Mouse (Mus musculus) right cerebral cortex, postnatal 4 days (tissue): ENCODE results near the gene Ssr3.

Experiments used
- DNase-seq: peaks from one replicate; pipeline ENCODE4 v3.0.0-alpha.2; 2022

The Ssr3 gene

DNA sequence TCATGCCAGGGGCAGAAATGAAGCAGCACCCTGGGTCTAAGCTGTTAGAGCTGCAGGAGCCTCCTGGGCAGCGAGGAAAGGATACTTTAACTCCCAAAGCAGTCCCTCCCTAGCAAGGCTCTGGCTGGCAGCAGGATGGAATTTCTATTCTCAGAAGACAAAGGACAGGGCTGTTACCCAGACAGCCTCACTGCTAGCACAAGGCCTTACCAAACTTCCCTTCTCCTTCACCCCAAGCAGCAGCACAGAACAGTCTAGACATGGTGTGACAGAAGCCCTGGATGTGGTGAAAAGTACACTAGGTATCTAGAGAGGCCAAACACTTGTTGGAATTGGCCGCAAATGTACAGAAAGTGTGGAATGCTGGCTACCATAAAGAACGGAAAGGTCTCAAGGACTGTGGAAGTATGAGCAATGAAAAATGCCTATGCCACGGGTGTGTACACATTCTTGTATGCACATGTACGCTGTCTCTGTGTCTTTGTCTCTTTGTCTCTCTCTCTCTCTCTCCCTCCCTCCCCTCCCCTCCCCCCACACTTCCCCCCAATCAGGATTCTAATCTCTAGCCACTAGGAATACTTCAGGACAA, 18.7 kb downstream of the Ssr3 start:
- no peak for DNase-seq

DNA sequence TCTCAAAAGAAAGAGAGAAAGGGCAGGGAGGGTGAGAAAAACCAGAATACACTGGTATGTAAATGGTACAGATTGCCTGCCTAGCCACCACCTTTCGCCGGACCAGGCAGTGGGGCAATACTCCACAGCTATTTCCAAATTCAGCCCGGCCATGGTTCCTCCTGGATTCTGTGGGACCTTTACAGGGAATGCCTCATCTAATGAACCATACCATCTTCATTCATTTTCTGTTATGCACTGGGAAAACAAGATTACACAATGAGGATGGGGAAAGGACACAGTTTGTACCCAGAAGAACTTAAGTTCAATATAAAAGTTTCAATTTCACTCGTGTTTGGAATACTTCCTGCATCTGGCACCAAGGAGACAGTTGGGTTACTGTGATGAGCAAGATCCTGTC, 19.9 kb downstream of the Ssr3 start:
- DNase-seq: no peak

DNA sequence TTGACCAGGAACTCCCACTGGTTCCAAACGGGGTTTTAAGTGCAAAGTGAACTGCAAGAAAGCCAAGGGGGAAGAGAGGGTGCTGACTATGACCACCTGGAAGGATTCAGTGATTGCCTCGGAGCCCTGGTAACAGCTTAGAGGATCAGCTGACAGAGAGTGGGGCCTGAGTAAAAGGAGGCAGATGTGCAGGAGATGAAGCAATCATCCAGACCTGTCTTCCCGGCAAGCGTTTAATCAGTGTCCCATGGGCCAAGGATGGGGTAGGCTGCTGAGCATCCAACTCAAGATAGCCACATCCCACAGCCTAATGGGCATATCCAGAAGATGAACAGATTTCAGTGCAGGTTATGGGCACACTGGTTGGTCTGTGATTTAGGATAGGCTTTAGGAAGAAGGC, 24.5 kb downstream of the Ssr3 start:
- no peak for DNase-seq

DNA sequence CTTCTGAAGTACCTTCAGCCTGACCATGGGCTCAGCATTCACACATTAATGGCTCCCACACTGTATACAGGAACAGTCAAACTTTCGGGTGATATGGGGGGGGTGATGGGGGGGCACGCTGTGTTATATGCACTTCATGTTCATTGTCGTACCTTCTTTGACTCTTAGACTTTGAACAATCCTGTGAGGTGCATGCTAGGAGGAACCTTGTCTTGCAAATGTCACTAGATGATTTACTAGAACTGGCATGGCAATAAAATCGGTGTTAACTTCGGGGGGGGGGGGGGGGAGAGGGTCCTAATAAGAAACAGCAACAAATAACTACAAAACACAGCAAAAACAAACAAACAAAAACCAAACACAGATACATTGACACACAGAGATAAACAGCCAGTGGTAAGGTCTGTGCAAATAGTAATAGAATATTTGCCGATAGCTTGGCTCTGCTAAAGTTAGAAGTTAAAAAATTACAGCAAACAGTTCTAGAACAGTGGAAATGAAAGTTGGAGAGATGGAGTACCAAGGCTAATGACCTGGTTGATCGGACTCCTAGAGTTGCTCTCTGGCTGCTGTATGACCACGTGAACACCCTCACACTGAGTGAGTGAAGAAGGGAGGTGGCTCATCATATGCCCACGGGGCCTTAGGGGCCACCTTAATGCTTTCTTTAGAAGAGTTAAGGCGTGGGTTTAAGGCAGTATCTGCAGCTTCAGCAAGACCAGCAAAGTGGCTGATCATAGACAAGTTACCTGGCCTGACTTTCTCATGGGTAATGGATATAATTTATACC, 26.3 kb downstream of the Ssr3 start:
- DNase-seq: no peak

DNA sequence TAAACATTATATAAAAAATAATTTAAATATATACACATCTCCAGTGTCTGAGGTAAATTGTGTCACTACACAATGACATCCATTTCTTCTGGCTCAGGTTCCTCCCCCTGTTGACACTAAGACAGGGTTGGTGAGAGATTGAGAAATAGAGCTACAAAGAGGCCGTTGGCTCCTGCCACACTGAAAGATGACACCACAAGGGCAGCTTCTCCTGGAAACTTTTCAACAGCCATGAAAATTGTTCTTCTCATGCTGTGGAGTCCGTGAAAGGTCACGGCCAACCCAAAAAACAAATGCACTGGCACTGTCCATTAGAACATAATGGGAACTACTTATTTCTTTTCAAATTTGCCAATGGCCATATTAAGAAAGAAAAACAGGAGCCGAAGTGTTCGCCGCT, 27.2 kb downstream of the Ssr3 start:
- DNase-seq: no peak

- no peak for DNase-seq
These were observed 29.0 kb downstream of the Ssr3 start for GRCm38 (mm10) chr3:65363438-65363837.

- no peak for DNase-seq
These were observed 32.1 kb downstream of the Ssr3 start for GRCm38 (mm10) chr3:65360163-65360969.

GRCm38 (mm10) chr3:65358841-65359240, 33.6 kb downstream of the Ssr3 start:
- DNase-seq: no peak

DNA sequence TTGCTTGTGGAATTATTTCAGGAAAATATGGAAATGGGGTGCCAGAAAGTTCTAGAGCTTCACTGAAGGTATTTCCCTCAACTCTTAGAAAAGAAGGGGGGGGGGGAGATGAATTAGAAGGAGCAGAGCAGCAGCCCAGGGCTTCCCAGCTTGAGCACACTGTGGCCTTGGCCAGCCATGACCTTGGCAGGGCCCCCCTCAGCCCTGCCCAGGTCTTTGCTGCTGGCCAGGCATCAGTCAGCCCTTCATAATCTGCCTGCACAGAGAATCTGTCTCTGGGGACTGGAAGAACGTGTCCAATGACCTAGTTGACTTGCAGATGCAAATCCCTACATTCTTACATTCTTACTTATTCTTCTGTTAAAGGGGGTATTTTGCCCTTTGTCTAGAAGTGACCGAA, 34.1 kb downstream of the Ssr3 start:
- DNase-seq: no peak

GRCm38 (mm10) chr3:65355479-65355878, 36.9 kb downstream of the Ssr3 start:
- DNase-seq: no peak

GRCm38 (mm10) chr3:65353263-65354037, 39.0 kb downstream of the Ssr3 start:
- DNase-seq: no peak

GRCm38 (mm10) chr3:65352278-65353127, 39.9 kb downstream of the Ssr3 start:
- no peak for DNase-seq

GRCm38 (mm10) chr3:65346176-65346575, 46.2 kb downstream of the Ssr3 start:
- DNase-seq: no peak

DNA sequence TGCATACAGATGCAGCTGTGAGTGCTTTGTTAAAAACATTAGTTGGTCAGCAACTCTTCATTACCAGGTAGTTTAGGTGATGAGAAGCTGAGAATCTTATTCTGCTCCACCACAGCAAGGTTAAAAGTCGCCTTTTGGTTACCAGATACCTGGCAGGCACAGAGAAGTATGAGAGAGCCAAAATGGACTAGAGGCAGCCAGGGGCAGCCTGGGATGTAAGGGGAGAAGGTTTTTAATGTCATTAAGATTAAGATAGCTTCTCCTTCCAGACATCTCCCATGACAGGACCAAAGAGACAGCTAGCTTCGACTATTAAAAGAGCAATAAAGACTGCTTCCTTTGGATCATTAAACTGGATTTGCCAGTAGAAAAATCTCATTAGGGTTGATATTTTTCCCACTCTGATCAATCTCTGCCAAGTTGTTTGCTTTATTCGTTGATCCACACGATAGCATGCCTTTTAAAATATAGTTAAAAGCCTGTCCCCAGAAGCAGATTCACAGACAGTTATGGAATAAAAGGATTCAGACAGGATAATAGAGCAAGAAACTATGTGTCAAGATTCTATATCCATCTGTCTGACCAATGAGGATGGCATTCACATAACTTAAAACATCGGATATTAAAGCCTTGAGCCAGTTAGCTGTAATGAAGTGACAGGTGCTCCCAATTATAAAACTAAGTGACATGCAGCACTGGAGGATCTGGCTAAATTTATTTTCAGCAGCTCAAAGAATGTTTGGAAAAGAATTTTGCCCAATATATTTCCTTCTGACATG, 52.1 kb downstream of the Ssr3 start:
- no peak for DNase-seq

DNA sequence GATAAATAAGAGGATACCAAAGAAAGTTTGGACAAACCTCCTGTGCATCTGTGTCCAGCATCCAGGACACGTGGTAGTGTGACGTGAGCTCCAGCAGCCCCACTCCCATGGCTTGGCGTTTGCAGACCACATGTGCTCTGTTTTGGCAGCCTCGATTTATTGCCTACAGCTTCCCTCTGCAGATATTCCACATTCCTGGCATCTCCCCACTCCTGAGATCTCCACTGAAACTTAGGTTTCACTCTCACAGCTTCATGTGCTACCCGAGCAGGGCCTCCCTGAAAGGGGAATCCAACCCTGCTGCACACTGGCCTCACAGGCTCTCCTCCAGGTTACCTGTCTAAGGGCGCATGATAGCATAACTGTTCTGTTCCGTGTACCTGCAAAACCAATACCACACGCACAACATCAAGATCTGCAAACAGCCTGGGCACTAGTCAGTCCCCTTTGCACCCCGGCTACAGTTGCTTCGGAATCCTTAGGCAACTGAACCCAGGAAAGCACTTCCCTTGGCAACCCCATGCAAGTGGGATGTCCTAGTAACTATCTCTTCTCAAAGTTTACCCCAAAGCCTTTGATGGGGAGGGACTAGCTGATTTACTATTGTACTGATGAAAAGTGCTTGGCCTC, 54.5 kb downstream of the Ssr3 start:
- no peak for DNase-seq
